Mouse (Mus musculus) midbrain, embryonic 15.5 days (tissue): Measurements from ENCODE around the gene Espn. TPM values are rescaled to one million over a fixed set of nuclear protein-coding genes. Genes with fewer than 3 reads are reported as not detected.
A peak's percentile ranks its signal among the peaks of the same experiment; 100 is the strongest.

ENCODE experiments used
- ATAC-seq: fragments of 200-750 bp; cut with Nextera tagmentation; replicated peaks from 2 replicates; pipeline ENCODE4 v1.8.0; 2017; ENCODE audit warnings: moderate TSS enrichment
- H3K27ac ChIP-seq: fragments of 300-500 bp; sonication (generic); 2 replicates; pipeline ENCODE4 v1.5.1; 2015; ENCODE audit warnings: mild to moderate bottlenecking, inconsistent platforms
- H3K27me3 ChIP-seq: fragments of 300-500 bp; sonication (generic); replicated peaks from 2 replicates; pipeline ENCODE4 v1.6.1; 2015; ENCODE audit warnings: inconsistent platforms
- H3K36me3 ChIP-seq: fragments of 300-500 bp; sonication (generic); replicated peaks from 2 replicates; pipeline ENCODE4 v1.6.1; 2015; ENCODE audit warnings: inconsistent platforms
- H3K4me1 ChIP-seq: fragments of 300-500 bp; sonication (generic); 2 replicates; pipeline ENCODE4 v1.6.1; 2015; ENCODE audit warnings: inconsistent platforms
- H3K4me2 ChIP-seq: fragments of 300-500 bp; sonication (generic); 2 replicates; pipeline ENCODE4 v1.6.1; 2015; ENCODE audit warnings: inconsistent platforms, mild to moderate bottlenecking, moderate library complexity
- H3K4me3 ChIP-seq: fragments of 300-500 bp; sonication (generic); 2 replicates; pipeline ENCODE4 v1.5.1; 2015; ENCODE audit warnings: mild to moderate bottlenecking, inconsistent platforms
- H3K9ac ChIP-seq: fragments of 300-500 bp; sonication (generic); 2 replicates; pipeline ENCODE4 v1.6.1; 2015; ENCODE audit warnings: mild to moderate bottlenecking, inconsistent platforms
- H3K9me3 ChIP-seq: fragments of 300-500 bp; sonication (generic); 2 replicates; pipeline ENCODE4 v1.6.1; 2016; ENCODE audit warnings: inconsistent platforms
- WGBS: fragments of 180-500 bp; shearing (Covaris S2); methylation state at CpG from one replicate; pipeline ENCODE4 v1.1.7; 2015; ENCODE audit warnings: mixed read lengths; 5-methylcytosine and 5-hydroxymethylcytosine counted together
- polyA plus RNA-seq: library from polyadenylated mRNA; unstranded; fragments of >200 nt; fragmentation: Nextera tagmentation; extraction: Ambion mirVana; gene quantifications from 2 replicates; pipeline ENCODE4 v1.2.1, GENCODE M21; 2015

Gene Espn
- polyA plus RNA-seq, 1 experiment from 2014 or later, result 0.13 TPM

- H3K4me1 ChIP-seq, result peaks cover 20% of the 10 kb centered on the region
- peak overlapping the region; percentile 66 for H3K27ac ChIP-seq
- 34% methylated on average over 14 of the region's 14 CpGs for WGBS
- no peaks in the 10 kb centered on the region for H3K36me3 ChIP-seq
- H3K9ac ChIP-seq, result peak overlapping the region; percentile 0; the same call in 1 of the 2 replicates
- 0 out of 2 replicates have a peak overlapping the region, but pooled peaks have one; percentile 5 for H3K4me3 ChIP-seq
- peak overlapping the region; percentile 26 for H3K4me2 ChIP-seq
- H3K27me3 ChIP-seq, result no peaks in the 10 kb centered on the region
- ATAC-seq, result no peak
- H3K9me3 ChIP-seq, result no peaks in the 10 kb centered on the region
Observed at GRCm38 (mm10) chr4:152186205-152187082, 34.3 kb upstream of the Espn start.

GRCm38 (mm10) chr4:152185510-152186204, 33.5 kb upstream of the Espn start:
- peak; percentile 55 for ATAC-seq
- H3K36me3 ChIP-seq, result no peaks in the 10 kb centered on the region; the same call in 1 of the 2 replicates
- H3K27ac ChIP-seq, result peak overlapping the region; percentile 66
- H3K27me3 ChIP-seq, result no peaks in the 10 kb centered on the region
- 0 out of 2 replicates have a peak overlapping the region, but pooled peaks have one; percentile 5 for H3K4me3 ChIP-seq
- 5% methylated on average over 19 of the region's 19 CpGs for whole genome bisulfite sequencing
- peaks cover 23% of the 10 kb centered on the region for H3K4me1 ChIP-seq
- H3K9ac ChIP-seq, result peak overlapping the region; percentile 0; the same call in 1 of the 2 replicates
- no peaks in the 10 kb centered on the region for H3K9me3 ChIP-seq
- peak overlapping the region; percentile 26 for H3K4me2 ChIP-seq

GRCm38 (mm10) chr4:152185137-152185509, 33.0 kb upstream of the Espn start:
- Histone ChIP-seq H3K27ac (peak overlapping the region; percentile 66; the same call in 1 of the 2 replicates), H3K9ac (no peak overlapping the region), H3K4me2 (peak overlapping the region; percentile 26; the same call in 1 of the 2 replicates), H3K36me3 (no peaks in the 10 kb centered on the region; the same call in 1 of the 2 replicates), H3K4me1 (peaks cover 27% of the 10 kb centered on the region), H3K9me3 (no peaks in the 10 kb centered on the region), H3K4me3 (no peak overlapping the region), H3K27me3 (no peaks in the 10 kb centered on the region)
- 15% methylated on average over 3 of the region's 3 CpGs for WGBS
- peak; percentile 16 for ATAC-seq

GRCm38 (mm10) chr4:152184353-152185035, 32.3 kb upstream of the Espn start:
- Histone ChIP-seq H3K4me3 (no peak overlapping the region), H3K27ac (no peak overlapping the region; the same call in 1 of the 2 replicates), H3K27me3 (no peaks in the 10 kb centered on the region), H3K9ac (no peak overlapping the region), H3K4me1 (peaks cover 33% of the 10 kb centered on the region), H3K4me2 (no peak overlapping the region), H3K36me3 (no peaks in the 10 kb centered on the region; the same call in 1 of the 2 replicates), H3K9me3 (no peaks in the 10 kb centered on the region)
- ATAC-seq, result no peak
- WGBS, result 63% methylated on average over 7 of the region's 7 CpGs

GRCm38 (mm10) chr4:152182205-152182604, 30.0 kb upstream of the Espn start:
- WGBS, result 90% methylated on average over 10 of the region's 10 CpGs

GRCm38 (mm10) chr4:152179946-152180660, 27.9 kb upstream of the Espn start:
- Histone ChIP-seq H3K27me3 (peaks cover 10% of the 10 kb centered on the region; the same call in 1 of the 2 replicates), H3K9ac (0 out of 2 replicates have a peak overlapping the region, but pooled peaks have one; percentile 62), H3K4me3 (peak overlapping the region; percentile 63), H3K36me3 (no peaks in the 10 kb centered on the region; the same call in 1 of the 2 replicates), H3K27ac (no peak overlapping the region), H3K4me1 (peaks cover 29% of the 10 kb centered on the region), H3K4me2 (peak overlapping the region; percentile 94), H3K9me3 (no peaks in the 10 kb centered on the region)
- no peak for ATAC-seq
- WGBS, result 89% methylated on average over 16 of the region's 16 CpGs

More at GRCm38 (mm10) chr4:152182205-152182604, 30.0 kb upstream of the Espn start:
- ATAC-seq, result no peak
- H3K27me3 ChIP-seq, result no peaks in the 10 kb centered on the region
- H3K9me3 ChIP-seq, result no peaks in the 10 kb centered on the region
- no peaks in the 10 kb centered on the region; the same call in 1 of the 2 replicates for H3K36me3 ChIP-seq
- no peak overlapping the region for H3K27ac ChIP-seq
- H3K4me1 ChIP-seq, result peaks cover 44% of the 10 kb centered on the region
- H3K4me3 ChIP-seq, result no peak overlapping the region
- H3K4me2 ChIP-seq, result no peak overlapping the region
- H3K9ac ChIP-seq, result no peak overlapping the region

- 21% methylated on average over 16 of the region's 16 CpGs for WGBS
- H3K27ac ChIP-seq, result peak overlapping the region; percentile 87; the same call in 1 of the 2 replicates
Observed at GRCm38 (mm10) chr4:152178916-152179705, 26.9 kb upstream of the Espn start.

GRCm38 (mm10) chr4:152178344-152178864, 26.2 kb upstream of the Espn start:
- peak overlapping the region; percentile 87 for H3K27ac ChIP-seq
- WGBS, result under 1% methylated on average over 35 of the region's 35 CpGs
- H3K4me1 ChIP-seq, result peaks cover 27% of the 10 kb centered on the region
- peak overlapping the region; percentile 63 for H3K4me3 ChIP-seq
- ATAC-seq, result peak; percentile 75
- H3K4me2 ChIP-seq, result peak overlapping the region; percentile 94
- peak overlapping the region; percentile 62 for H3K9ac ChIP-seq
- peaks cover 21% of the 10 kb centered on the region for H3K27me3 ChIP-seq
- no peaks in the 10 kb centered on the region; the same call in 1 of the 2 replicates for H3K36me3 ChIP-seq
- H3K9me3 ChIP-seq, result no peaks in the 10 kb centered on the region

More at GRCm38 (mm10) chr4:152178916-152179705, 26.9 kb upstream of the Espn start:
- H3K4me2 ChIP-seq, result peak overlapping the region; percentile 94
- no peaks in the 10 kb centered on the region; the same call in 1 of the 2 replicates for H3K36me3 ChIP-seq
- peaks cover 20% of the 10 kb centered on the region for H3K27me3 ChIP-seq
- no peak for ATAC-seq
- peak overlapping the region; percentile 62 for H3K9ac ChIP-seq
- H3K4me3 ChIP-seq, result peak overlapping the region; percentile 63
- peaks cover 27% of the 10 kb centered on the region for H3K4me1 ChIP-seq
- H3K9me3 ChIP-seq, result no peaks in the 10 kb centered on the region

GRCm38 (mm10) chr4:152177537-152178343, 25.6 kb upstream of the Espn start, which contains the start of gene Acot7:
Gene Acot7 (plus strand): TSS chr4:152178134.
- H3K9me3 ChIP-seq, result no peaks in the 10 kb centered on the region
- peak within 1 kb of the TSS; percentile 94 for H3K4me2 ChIP-seq
- peaks cover 21% of the 10 kb centered on the region for H3K27me3 ChIP-seq
- no peaks in the 10 kb centered on the region; the same call in 1 of the 2 replicates for H3K36me3 ChIP-seq
- peaks cover 27% of the 10 kb centered on the region for H3K4me1 ChIP-seq
- H3K4me3 ChIP-seq, result peak within 1 kb of the TSS; percentile 63
- ATAC-seq, result peak; percentile 94
- H3K9ac ChIP-seq, result peak within 1 kb of the TSS; percentile 62
- WGBS, result under 1% methylated on average over 93 of the region's 108 CpGs
- H3K27ac ChIP-seq, result peak within 1 kb of the TSS; percentile 87

GRCm38 (mm10) chr4:152177174-152177536, 25.0 kb upstream of the Espn start:
- peaks cover 27% of the 10 kb centered on the region for H3K4me1 ChIP-seq
- peak overlapping the region; percentile 62 for H3K9ac ChIP-seq
- H3K36me3 ChIP-seq, result no peaks in the 10 kb centered on the region; the same call in 1 of the 2 replicates
- H3K4me3 ChIP-seq, result peak overlapping the region; percentile 63
- H3K4me2 ChIP-seq, result peak overlapping the region; percentile 94
- H3K27me3 ChIP-seq, result peaks cover 26% of the 10 kb centered on the region
- peak overlapping the region; percentile 87 for H3K27ac ChIP-seq
- ATAC-seq, result no peak
- WGBS, result 67% methylated on average over 6 of the region's 6 CpGs
- H3K9me3 ChIP-seq, result no peaks in the 10 kb centered on the region
